Mouse (Mus musculus): Measurements from ENCODE around the gene Bscl2. TPM values are rescaled to one million over a fixed set of nuclear protein-coding genes. Genes with fewer than 3 reads are reported as not detected.
"Not testable (repeated sequence)": the region's sequence is repeated elsewhere in the genome, so short reads cannot be mapped to it uniquely, and the experiment has no call there.

Gene Bscl2
- polyA plus RNA-seq, 1 experiment from 2014 or later = 94.5 TPM

GRCm38 (mm10) chr19:8821146-8821545 lies 16.1 kb upstream of the Bscl2 start:
- H3K9me3 ChIP-seq (ENCODE audit: control insufficient read depth, low read length) = no peaks in the 10 kb centered on the region
- peak overlapping the region; percentile 90 for H3K9ac ChIP-seq (replicated peaks; ENCODE audit: low read depth, low read length)
- peaks cover 25% of the 10 kb centered on the region for H3K36me3 ChIP-seq (ENCODE audit: control insufficient read depth, insufficient read depth, low read length)
- no peaks in the 10 kb centered on the region for H3K27me3 ChIP-seq (ENCODE audit: control insufficient read depth, insufficient read depth, low read length)
- WGBS = 1% methylated on average over 7 of the region's 7 CpGs
- H3K4me3 ChIP-seq (ENCODE audit: low read depth, low read length) = peak overlapping the region; percentile 99
- H3K4me2 ChIP-seq (ENCODE audit: low read depth, low read length) = peak overlapping the region; percentile 98
- H3K27ac ChIP-seq (ENCODE audit: low read depth, low read length) = no peak overlapping the region
- H3K4me1 ChIP-seq (ENCODE audit: control insufficient read depth, insufficient read depth, low read length) = peaks cover 41% of the 10 kb centered on the region
- ATAC-seq (ENCODE audit: low read depth) = no peak

GRCm38 (mm10) chr19:8822696-8823095 lies 14.6 kb upstream of the Bscl2 start:
- peaks cover 29% of the 10 kb centered on the region for H3K4me1 ChIP-seq (ENCODE audit: control insufficient read depth, insufficient read depth, low read length)
- no peak overlapping the region for H3K27ac ChIP-seq (ENCODE audit: low read depth, low read length)
- H3K9ac ChIP-seq (replicated peaks; ENCODE audit: low read depth, low read length) = 0 out of 2 replicates have a peak overlapping the region, but pooled peaks have one; percentile 37
- no peaks in the 10 kb centered on the region for H3K27me3 ChIP-seq (ENCODE audit: control insufficient read depth, insufficient read depth, low read length)
- 72% methylated on average over 8 of the region's 8 CpGs for WGBS
- H3K4me2 ChIP-seq (ENCODE audit: low read depth, low read length) = peak overlapping the region; percentile 98
- H3K9me3 ChIP-seq (ENCODE audit: control insufficient read depth, low read length) = no peaks in the 10 kb centered on the region
- ATAC-seq (ENCODE audit: low read depth) = no peak
- H3K4me3 ChIP-seq (ENCODE audit: low read depth, low read length) = peak overlapping the region; percentile 99; the same call in 1 of the 2 replicates
- peaks cover 40% of the 10 kb centered on the region for H3K36me3 ChIP-seq (ENCODE audit: control insufficient read depth, insufficient read depth, low read length)

- WGBS = 96% methylated on average over 8 of the region's 8 CpGs
- no peak within 1 kb of the TSS for H3K4me2 ChIP-seq (ENCODE audit: low read depth, low read length)
- H3K27ac ChIP-seq (ENCODE audit: low read depth, low read length) = no peak within 1 kb of the TSS
- H3K9ac ChIP-seq (replicated peaks; ENCODE audit: low read depth, low read length) = no peak within 1 kb of the TSS
- H3K36me3 ChIP-seq (ENCODE audit: control insufficient read depth, insufficient read depth, low read length) = peaks cover 91% of the 10 kb centered on the region
- H3K27me3 ChIP-seq (ENCODE audit: control insufficient read depth, insufficient read depth, low read length) = no peaks in the 10 kb centered on the region
- H3K4me3 ChIP-seq (ENCODE audit: low read depth, low read length) = no peak within 1 kb of the TSS
- no peaks in the 10 kb centered on the region for H3K4me1 ChIP-seq (ENCODE audit: control insufficient read depth, insufficient read depth, low read length)
- no peak for ATAC-seq (ENCODE audit: low read depth)
- no peaks in the 10 kb centered on the region for H3K9me3 ChIP-seq (ENCODE audit: control insufficient read depth, low read length)
Observed at GRCm38 (mm10) chr19:8829660-8830059, 7.6 kb upstream of the Bscl2 start, which contains the start of gene AC129217.1. TSS of gene AC129217.1 (plus strand) at chr19:8829773.

GRCm38 (mm10) chr19:8830664-8831063 lies 6.6 kb upstream of the Bscl2 start:
- Histone ChIP-seq H3K27me3 (ENCODE audit: control insufficient read depth, insufficient read depth, low read length) (no peaks in the 10 kb centered on the region), H3K36me3 (ENCODE audit: control insufficient read depth, insufficient read depth, low read length) (peaks cover 84% of the 10 kb centered on the region), H3K27ac (ENCODE audit: low read depth, low read length) (no peak overlapping the region), H3K4me2 (ENCODE audit: low read depth, low read length) (no peak overlapping the region), H3K4me3 (ENCODE audit: low read depth, low read length) (no peak overlapping the region), H3K4me1 (ENCODE audit: control insufficient read depth, insufficient read depth, low read length) (no peaks in the 10 kb centered on the region), H3K9ac (replicated peaks; ENCODE audit: low read depth, low read length) (no peak overlapping the region), H3K9me3 (ENCODE audit: control insufficient read depth, low read length) (no peaks in the 10 kb centered on the region)
- 92% methylated on average over 8 of the region's 8 CpGs for WGBS
- ATAC-seq (ENCODE audit: low read depth) = no peak

GRCm38 (mm10) chr19:8831262-8831661 lies 6.0 kb upstream of the Bscl2 start:
- 83% methylated on average over 11 of the region's 11 CpGs for WGBS

GRCm38 (mm10) chr19:8832971-8833370 lies 4.3 kb upstream of the Bscl2 start:
- H3K27me3 ChIP-seq (ENCODE audit: control insufficient read depth, insufficient read depth, low read length) = no peaks in the 10 kb centered on the region
- no peak overlapping the region for H3K4me2 ChIP-seq (ENCODE audit: low read depth, low read length)
- 96% methylated on average over 4 of the region's 4 CpGs for WGBS
- H3K9me3 ChIP-seq (ENCODE audit: control insufficient read depth, low read length) = no peaks in the 10 kb centered on the region
- H3K27ac ChIP-seq (ENCODE audit: low read depth, low read length) = no peak overlapping the region
- H3K4me3 ChIP-seq (ENCODE audit: low read depth, low read length) = no peak overlapping the region
- H3K9ac ChIP-seq (replicated peaks; ENCODE audit: low read depth, low read length) = no peak overlapping the region
- no peak for ATAC-seq (ENCODE audit: low read depth)
- peaks cover 61% of the 10 kb centered on the region for H3K36me3 ChIP-seq (ENCODE audit: control insufficient read depth, insufficient read depth, low read length)
- no peaks in the 10 kb centered on the region for H3K4me1 ChIP-seq (ENCODE audit: control insufficient read depth, insufficient read depth, low read length)

More at GRCm38 (mm10) chr19:8831262-8831661, 6.0 kb upstream of the Bscl2 start:
- no peak overlapping the region for H3K4me2 ChIP-seq (ENCODE audit: low read depth, low read length)
- H3K9ac ChIP-seq (replicated peaks; ENCODE audit: low read depth, low read length) = no peak overlapping the region
- H3K9me3 ChIP-seq (ENCODE audit: control insufficient read depth, low read length) = no peaks in the 10 kb centered on the region
- H3K27ac ChIP-seq (ENCODE audit: low read depth, low read length) = no peak overlapping the region
- ATAC-seq (ENCODE audit: low read depth) = no peak
- no peak overlapping the region for H3K4me3 ChIP-seq (ENCODE audit: low read depth, low read length)
- H3K4me1 ChIP-seq (ENCODE audit: control insufficient read depth, insufficient read depth, low read length) = no peaks in the 10 kb centered on the region
- no peaks in the 10 kb centered on the region for H3K27me3 ChIP-seq (ENCODE audit: control insufficient read depth, insufficient read depth, low read length)
- H3K36me3 ChIP-seq (ENCODE audit: control insufficient read depth, insufficient read depth, low read length) = peaks cover 78% of the 10 kb centered on the region

GRCm38 (mm10) chr19:8836327-8836726 lies 940 bp upstream of the Bscl2 start:
- Histone ChIP-seq H3K4me2 (ENCODE audit: low read depth, low read length) (peak overlapping the region; percentile 66; the same call in 1 of the 2 replicates), H3K4me1 (ENCODE audit: control insufficient read depth, insufficient read depth, low read length) (peaks cover 16% of the 10 kb centered on the region), H3K36me3 (ENCODE audit: control insufficient read depth, insufficient read depth, low read length) (peaks cover 28% of the 10 kb centered on the region)
- H3K4me3 ChIP-seq (ENCODE audit: low read depth, low read length); ATAC-seq (ENCODE audit: low read depth); H3K27ac ChIP-seq (ENCODE audit: low read depth, low read length); H3K9me3 ChIP-seq (ENCODE audit: control insufficient read depth, low read length); H3K27me3 ChIP-seq (ENCODE audit: control insufficient read depth, insufficient read depth, low read length); H3K9ac ChIP-seq (replicated peaks; ENCODE audit: low read depth, low read length): not testable (repeated sequence)
- WGBS = 97% methylated on average over 10 of the region's 10 CpGs

- 15% methylated on average over 15 of the region's 15 CpGs for WGBS
- H3K27ac ChIP-seq (ENCODE audit: low read depth, low read length) = peak overlapping the region; percentile 97
- H3K27me3 ChIP-seq (ENCODE audit: control insufficient read depth, insufficient read depth, low read length) = no peaks in the 10 kb centered on the region
- peaks cover 17% of the 10 kb centered on the region for H3K4me1 ChIP-seq (ENCODE audit: control insufficient read depth, insufficient read depth, low read length)
- ATAC-seq (ENCODE audit: low read depth) = peak; percentile 0; the same call in 1 of the 2 replicates
- peak overlapping the region; percentile 86 for H3K9ac ChIP-seq (replicated peaks; ENCODE audit: low read depth, low read length)
- H3K9me3 ChIP-seq (ENCODE audit: control insufficient read depth, low read length) = no peaks in the 10 kb centered on the region
- H3K36me3 ChIP-seq (ENCODE audit: control insufficient read depth, insufficient read depth, low read length) = peaks cover 18% of the 10 kb centered on the region
- H3K4me3 ChIP-seq (ENCODE audit: low read depth, low read length) = peak overlapping the region; percentile 72
- peak overlapping the region; percentile 66 for H3K4me2 ChIP-seq (ENCODE audit: low read depth, low read length)
Observed at GRCm38 (mm10) chr19:8838041-8838730, 919 bp downstream of the Bscl2 start.

GRCm38 (mm10) chr19:8839103-8839907 lies 2.0 kb downstream of the Bscl2 start, which contains the start of gene Gng3:
TSS of gene Gng3 (minus strand) at chr19:8839194.
- ATAC-seq (ENCODE audit: low read depth) = peak; percentile 92
- WGBS = 43% methylated on average over 11 of the region's 11 CpGs
- H3K27ac ChIP-seq (ENCODE audit: low read depth, low read length) = peak within 1 kb of the TSS; percentile 97
- peaks cover 10% of the 10 kb centered on the region for H3K36me3 ChIP-seq (ENCODE audit: control insufficient read depth, insufficient read depth, low read length)
- peaks cover 17% of the 10 kb centered on the region for H3K4me1 ChIP-seq (ENCODE audit: control insufficient read depth, insufficient read depth, low read length)
- peak within 1 kb of the TSS; percentile 66 for H3K4me2 ChIP-seq (ENCODE audit: low read depth, low read length)
- peak within 1 kb of the TSS; percentile 72 for H3K4me3 ChIP-seq (ENCODE audit: low read depth, low read length)
- H3K9ac ChIP-seq (replicated peaks; ENCODE audit: low read depth, low read length) = peak within 1 kb of the TSS; percentile 86
- no peaks in the 10 kb centered on the region for H3K9me3 ChIP-seq (ENCODE audit: control insufficient read depth, low read length)
- H3K27me3 ChIP-seq (ENCODE audit: control insufficient read depth, insufficient read depth, low read length) = no peaks in the 10 kb centered on the region
